Mouse (Mus musculus) myocyte (in vitro differentiated cells): ENCODE measurements around the gene Fyn. TPM values are rescaled to one million over a fixed set of nuclear protein-coding genes. Genes with fewer than 3 reads are reported as not detected.

Experiments used
- H3K27me3 ChIP-seq: one replicate; pipeline ENCODE4 v1.6.1; 2011; ENCODE audit not compliant: control insufficient read depth, insufficient read depth, insufficient read length
- H3K36me3 ChIP-seq: one replicate; pipeline ENCODE4 v1.6.1; 2011; ENCODE audit not compliant: control insufficient read depth, insufficient read depth
- H3K4me2 ChIP-seq: one replicate; pipeline ENCODE4 v1.6.1; 2011; ENCODE audit warnings: low read depth, control low read depth
- H3K4me3 ChIP-seq: one replicate; pipeline ENCODE4 v1.5.1; 2011; ENCODE audit warnings: mild to moderate bottlenecking, control low read depth, moderate library complexity
- H3K79me2 ChIP-seq: one replicate; pipeline ENCODE4 v1.6.1; 2011; ENCODE audit not compliant: control insufficient read depth, insufficient read depth
- H3ac ChIP-seq: one replicate; pipeline ENCODE4 v1.6.1; 2011; ENCODE audit not compliant: control insufficient read depth, insufficient read length
- CEBPB ChIP-seq: IDR thresholded peaks from 2 replicates; pipeline ENCODE4 v1.6.1; 2011; ENCODE audit warnings: mild to moderate bottlenecking, moderate library complexity; ENCODE audit not compliant: poor library complexity, insufficient read depth, severe bottlenecking
- E2F4 ChIP-seq: IDR thresholded peaks from one replicate; pipeline ENCODE4 v1.6.1; 2011; ENCODE audit warnings: mild to moderate bottlenecking, control low read depth, moderate library complexity; ENCODE audit not compliant: insufficient read depth
- MAX ChIP-seq: IDR thresholded peaks from one replicate; pipeline ENCODE4 v1.6.1; 2011; ENCODE audit warnings: low read depth, mild to moderate bottlenecking, control low read depth
- MYOD1 ChIP-seq, 3 experiments: IDR thresholded peaks; one replicate each; pipeline ENCODE4 v1.6.1; 2011; ENCODE audit warnings: control low read depth in 2 of 3, low read depth in 2 of 3, mild to moderate bottlenecking in 2 of 3, moderate library complexity in 1 of 3; ENCODE audit not compliant: insufficient read length in 2 of 3, control insufficient read depth in 1 of 3
- MYOG ChIP-seq, 3 experiments: IDR thresholded peaks; one replicate each; pipeline ENCODE4 v1.6.1; 2011; ENCODE audit warnings: control low read depth in 2 of 3, low read depth in 2 of 3, mild to moderate bottlenecking in 2 of 3; ENCODE audit not compliant: insufficient read length in 2 of 3, control insufficient read depth in 1 of 3, insufficient read depth in 1 of 3
- POLR2A ChIP-seq: IDR thresholded peaks from one replicate; pipeline ENCODE4 v1.6.1; 2011; ENCODE audit warnings: low read depth, mild to moderate bottlenecking, control low read depth, moderate library complexity; ENCODE audit not compliant: insufficient read length
- POLR2AphosphoS2 ChIP-seq: IDR thresholded peaks from one replicate; pipeline ENCODE4 v1.6.1; 2011; ENCODE audit warnings: low read depth, control low read depth; ENCODE audit not compliant: insufficient read length
- REST ChIP-seq: IDR thresholded peaks from one replicate; pipeline ENCODE4 v1.6.1; 2011; ENCODE audit warnings: mild to moderate bottlenecking, control low read depth, moderate library complexity; ENCODE audit not compliant: insufficient read depth, insufficient read length
- SRF ChIP-seq: IDR thresholded peaks from one replicate; pipeline ENCODE4 v1.6.1; 2011; ENCODE audit warnings: low read depth; ENCODE audit not compliant: control insufficient read depth, insufficient read length
- TCF12 ChIP-seq: IDR thresholded peaks from one replicate; pipeline ENCODE4 v1.6.1; 2011; ENCODE audit warnings: mild to moderate bottlenecking, control low read depth; ENCODE audit not compliant: poor library complexity, insufficient read depth, severe bottlenecking
- TCF3 ChIP-seq: IDR thresholded peaks from one replicate; pipeline ENCODE4 v1.6.1; 2011; ENCODE audit warnings: low read depth, control low read depth; ENCODE audit not compliant: insufficient read length
- USF1 ChIP-seq: IDR thresholded peaks from one replicate; pipeline ENCODE4 v1.6.1; 2011; ENCODE audit warnings: low read depth, mild to moderate bottlenecking, control low read depth, moderate library complexity
- polyA plus RNA-seq: library from polyadenylated mRNA; unstranded; fragments of >200 nt; fragmentation: generic; extraction: Trizol; gene quantifications from one replicate; pipeline ENCODE4 v1.2.1, GENCODE M21; 2012; ENCODE audit warnings: missing spikeins

Gene Fyn
- polyA plus RNA-seq, 1 experiment: 148 TPM

DNA sequence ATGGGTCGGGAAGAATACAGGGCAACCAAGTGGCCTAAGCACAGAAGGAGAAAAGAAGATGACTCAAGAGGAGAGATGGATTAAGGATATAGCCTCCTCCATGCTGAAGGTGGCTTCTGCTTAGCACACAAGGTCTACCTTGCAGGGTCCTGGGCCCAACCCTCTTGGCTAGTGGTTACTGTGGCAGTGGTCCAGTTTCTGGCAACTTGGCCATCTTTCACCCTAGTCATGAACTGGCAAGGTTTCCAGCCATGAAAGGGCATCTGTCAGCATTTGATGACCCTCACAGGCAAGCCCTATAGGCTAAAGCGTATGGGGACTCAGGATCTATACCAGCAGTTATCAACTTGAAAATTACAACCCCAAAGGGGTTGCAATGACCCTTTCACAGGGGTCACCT, 40.0 kb upstream of the Fyn start:
- H3K36me3 ChIP-seq: no peaks in the 10 kb centered on the region

DNA sequence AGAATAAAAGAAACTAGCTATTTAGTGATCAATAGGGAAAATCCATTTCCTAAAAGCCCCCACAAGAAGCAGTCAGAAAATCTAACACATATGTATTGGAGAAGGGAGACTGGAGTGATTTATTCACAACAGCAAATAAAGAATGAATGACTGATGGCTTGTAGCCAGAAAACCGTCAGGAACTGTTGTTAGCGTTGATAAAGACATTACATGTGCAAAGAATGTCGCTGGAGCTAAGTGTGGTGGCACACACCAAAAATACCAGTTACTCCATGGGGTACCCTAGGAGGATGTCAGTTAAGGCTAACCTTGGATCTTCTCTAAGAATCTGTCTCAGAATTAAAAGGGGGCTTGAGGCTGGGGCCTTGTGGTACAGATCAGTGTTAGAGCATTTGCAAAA, 34.3 kb upstream of the Fyn start:
- H3K79me2 ChIP-seq: no peaks in the 10 kb centered on the region
- no peaks in the 10 kb centered on the region for H3K27me3 ChIP-seq
- H3K4me3 ChIP-seq: no peak overlapping the region
- H3K36me3 ChIP-seq: no peaks in the 10 kb centered on the region
- no peak overlapping the region for H3ac ChIP-seq
- TF ChIP-seq USF1: no peak
- no peak for TF ChIP-seq E2F4
- no peak for TF ChIP-seq MYOD1 (IDR thresholded peaks at IDR 0.05; ENCODE audit: control insufficient read depth in 1 of 3, insufficient read length in 2 of 3, low read depth in 2 of 3)
- TF ChIP-seq TCF3: no peak
- TF ChIP-seq REST: no peak
- no peak for TF ChIP-seq SRF
- no peak overlapping the region for H3K4me2 ChIP-seq

More for the DNA sequence above, 40.0 kb upstream of the Fyn start:
- TF ChIP-seq POLR2AphosphoS2 (no peak), USF1 (no peak), TCF12 (no peak), MAX (no peak), CEBPB (no peak), TCF3 (no peak), REST (no peak), MYOD1 (IDR thresholded peaks at IDR 0.05; ENCODE audit: control insufficient read depth in 1 of 3, insufficient read length in 2 of 3, low read depth in 2 of 3) (no peak), E2F4 (no peak), SRF (no peak), POLR2A (no peak), MYOG (IDR thresholded peaks at IDR 0.05; ENCODE audit: control insufficient read depth in 1 of 3, insufficient read depth in 1 of 3, insufficient read length in 2 of 3, low read depth in 2 of 3) (no peak)
- no peaks in the 10 kb centered on the region for H3K27me3 ChIP-seq
- H3K4me2 ChIP-seq: no peak overlapping the region
- H3K4me3 ChIP-seq: no peak overlapping the region
- H3ac ChIP-seq: no peak overlapping the region
- no peaks in the 10 kb centered on the region for H3K79me2 ChIP-seq

DNA sequence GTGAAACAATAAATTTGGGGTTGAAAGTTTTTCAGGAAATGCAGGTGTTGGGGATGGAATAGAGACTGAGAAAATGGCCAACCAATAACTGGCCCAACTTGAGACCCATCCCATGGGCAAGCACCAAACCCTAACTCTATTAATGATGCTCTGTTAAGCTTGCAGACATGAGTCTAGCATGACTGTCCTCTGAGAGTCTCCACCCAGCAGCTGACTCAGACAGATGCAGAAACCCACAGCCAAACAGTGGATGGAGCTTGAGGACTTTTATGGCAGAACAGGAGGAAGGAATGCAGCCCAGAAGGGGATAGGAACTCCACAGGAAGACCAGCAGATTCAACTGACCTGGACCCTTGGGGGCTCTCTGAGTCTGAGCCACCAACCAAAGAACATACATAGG, 32.8 kb upstream of the Fyn start:
- TF ChIP-seq E2F4: no peak
- peak in 1 of 3 experiments; percentile 38 for TF ChIP-seq MYOD1 (IDR thresholded peaks at IDR 0.05; ENCODE audit: control insufficient read depth in 1 of 3, insufficient read length in 2 of 3, low read depth in 2 of 3)
- TF ChIP-seq REST: no peak
- no peak for TF ChIP-seq MAX
- no peak for TF ChIP-seq SRF
- TF ChIP-seq POLR2A: no peak
- TF ChIP-seq CEBPB: no peak
- no peak for TF ChIP-seq TCF3
- no peak for TF ChIP-seq USF1
- TF ChIP-seq MYOG (IDR thresholded peaks at IDR 0.05; ENCODE audit: control insufficient read depth in 1 of 3, insufficient read depth in 1 of 3, insufficient read length in 2 of 3, low read depth in 2 of 3): peak in 2 of 3 experiments; percentile 20 to 65
- no peak for TF ChIP-seq TCF12
- no peak for TF ChIP-seq POLR2AphosphoS2
- H3ac ChIP-seq: no peak overlapping the region
- no peaks in the 10 kb centered on the region for H3K36me3 ChIP-seq
- no peaks in the 10 kb centered on the region for H3K27me3 ChIP-seq
- no peak overlapping the region for H3K4me2 ChIP-seq
- no peak overlapping the region for H3K4me3 ChIP-seq
- H3K79me2 ChIP-seq: no peaks in the 10 kb centered on the region

DNA sequence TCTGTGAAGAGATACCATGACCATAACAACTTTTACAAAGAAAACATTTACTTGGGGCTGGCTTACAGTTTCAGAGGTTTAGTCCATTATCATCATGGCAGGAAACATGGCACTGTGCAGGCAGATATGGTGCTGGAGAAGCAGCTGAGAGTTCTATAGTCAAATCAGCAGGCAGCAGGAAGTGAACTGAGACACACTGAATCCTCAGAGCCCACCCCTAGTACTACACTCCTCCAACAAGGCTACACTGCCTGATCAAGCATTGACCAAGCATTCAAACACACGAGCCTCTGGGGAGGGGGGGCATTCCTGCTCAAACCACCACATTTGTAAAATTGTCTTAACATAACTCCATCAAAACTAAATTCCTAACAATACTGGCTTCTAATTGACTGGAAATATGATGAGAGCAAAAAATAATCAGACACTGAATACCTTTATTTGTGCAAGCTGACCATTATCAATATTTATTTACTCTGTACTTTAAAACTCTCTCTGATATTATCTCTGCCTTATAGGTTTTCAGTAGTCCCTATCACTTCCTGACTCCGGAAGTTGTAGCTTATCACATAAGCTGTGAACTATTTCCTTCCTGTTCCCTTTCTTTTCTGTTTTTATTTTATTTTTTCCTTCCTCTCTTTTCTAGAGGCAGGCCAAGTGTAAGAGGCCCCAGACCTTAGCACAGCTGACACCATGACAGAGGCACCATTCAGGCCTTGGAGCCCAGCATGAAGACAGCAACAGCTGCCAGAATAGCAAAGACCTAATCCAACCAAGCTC, 29.3 kb upstream of the Fyn start:
- Histone ChIP-seq H3ac (no peak overlapping the region), H3K4me2 (no peak overlapping the region), H3K27me3 (no peaks in the 10 kb centered on the region), H3K4me3 (no peak overlapping the region), H3K79me2 (no peaks in the 10 kb centered on the region), H3K36me3 (no peaks in the 10 kb centered on the region)
- TF ChIP-seq MYOG (IDR thresholded peaks at IDR 0.05; ENCODE audit: control insufficient read depth in 1 of 3, insufficient read depth in 1 of 3, insufficient read length in 2 of 3, low read depth in 2 of 3) (peak in 2 of 3 experiments; percentile 8 to 59), TCF3 (no peak), MYOD1 (IDR thresholded peaks at IDR 0.05; ENCODE audit: control insufficient read depth in 1 of 3, insufficient read length in 2 of 3, low read depth in 2 of 3) (peak in 2 of 3 experiments; percentile 54 to 55)

DNA sequence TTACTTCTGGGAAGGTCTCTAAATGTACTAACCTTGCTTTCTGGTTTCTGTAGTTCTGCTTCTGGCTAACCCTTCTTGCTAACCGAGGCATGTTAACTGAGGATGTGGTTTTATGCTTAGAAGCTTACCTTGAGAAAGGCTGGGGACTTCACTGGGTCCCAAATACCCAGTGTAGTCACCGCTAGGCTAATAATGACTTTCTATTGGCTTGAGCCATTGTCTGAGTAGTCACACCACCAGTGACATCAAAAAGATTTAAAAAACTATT, 28.8 kb upstream of the Fyn start:
- TF ChIP-seq REST: no peak
- no peak for TF ChIP-seq MYOG (IDR thresholded peaks at IDR 0.05; ENCODE audit: control insufficient read depth in 1 of 3, insufficient read depth in 1 of 3, insufficient read length in 2 of 3, low read depth in 2 of 3)
- no peak for TF ChIP-seq POLR2A
- no peak for TF ChIP-seq TCF12
- TF ChIP-seq E2F4: no peak
- no peak for TF ChIP-seq MYOD1 (IDR thresholded peaks at IDR 0.05; ENCODE audit: control insufficient read depth in 1 of 3, insufficient read length in 2 of 3, low read depth in 2 of 3)
- TF ChIP-seq TCF3: no peak
- no peak for TF ChIP-seq SRF
- TF ChIP-seq USF1: no peak
- TF ChIP-seq CEBPB: no peak
- no peak for TF ChIP-seq MAX
- H3K79me2 ChIP-seq: no peaks in the 10 kb centered on the region
- H3ac ChIP-seq: no peak overlapping the region
- no peak overlapping the region for H3K4me2 ChIP-seq
- no peak overlapping the region for H3K4me3 ChIP-seq
- H3K36me3 ChIP-seq: no peaks in the 10 kb centered on the region
- no peaks in the 10 kb centered on the region for H3K27me3 ChIP-seq
